Mouse (Mus musculus): ENCODE measurements around the gene Rai1. TPM values are rescaled to one million over a fixed set of nuclear protein-coding genes. Genes with fewer than 3 reads are reported as not detected.

The Rai1 gene
- polyA plus RNA-seq (2015; fragmentation: Nextera tagmentation; extraction: Ambion mirVana): 9.3 and 9.7 TPM in 2 replicates

DNA sequence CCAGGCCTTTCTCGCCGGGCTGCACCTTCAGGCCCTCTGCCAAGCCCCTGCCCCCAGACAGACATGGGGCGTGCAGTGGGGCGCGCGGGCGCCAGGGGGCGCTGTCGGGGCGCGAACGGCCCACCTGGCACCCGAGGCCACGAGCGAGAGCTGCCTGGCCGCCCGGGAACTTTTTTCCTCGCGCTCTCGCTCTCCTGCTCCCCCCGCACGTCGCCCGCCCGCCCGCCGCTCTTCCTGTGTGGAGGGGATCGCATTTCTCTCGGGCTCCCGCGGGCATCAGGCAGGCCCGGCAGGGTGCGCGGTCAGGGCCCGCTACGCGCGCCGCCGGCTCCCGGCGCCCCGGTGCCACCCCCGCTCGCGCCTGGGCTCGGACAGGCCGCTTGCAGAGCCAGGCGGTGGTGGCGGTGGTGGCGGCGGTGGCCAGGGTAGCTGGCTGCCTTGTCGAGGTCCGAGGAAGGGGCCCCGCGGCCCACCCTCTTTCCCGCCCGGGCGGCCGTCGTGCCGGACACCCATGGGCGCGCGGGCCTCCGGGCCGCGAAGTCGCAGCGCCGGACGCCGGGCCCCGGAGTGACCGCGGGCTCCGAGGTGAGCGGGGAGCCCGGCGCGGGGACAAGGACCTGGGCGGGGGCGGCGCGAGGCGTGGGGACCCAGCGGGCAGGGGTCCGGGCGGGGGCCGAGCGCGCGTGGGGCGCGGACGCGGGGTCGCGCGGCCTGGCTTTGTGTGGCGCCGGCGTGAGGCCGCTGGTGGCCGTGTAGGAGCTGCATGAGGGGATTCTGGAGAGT, at the start of gene Rai1:
TSS of gene Rai1 (plus strand) at position 204 of the 783 bp plus-strand sequence.

DNA sequence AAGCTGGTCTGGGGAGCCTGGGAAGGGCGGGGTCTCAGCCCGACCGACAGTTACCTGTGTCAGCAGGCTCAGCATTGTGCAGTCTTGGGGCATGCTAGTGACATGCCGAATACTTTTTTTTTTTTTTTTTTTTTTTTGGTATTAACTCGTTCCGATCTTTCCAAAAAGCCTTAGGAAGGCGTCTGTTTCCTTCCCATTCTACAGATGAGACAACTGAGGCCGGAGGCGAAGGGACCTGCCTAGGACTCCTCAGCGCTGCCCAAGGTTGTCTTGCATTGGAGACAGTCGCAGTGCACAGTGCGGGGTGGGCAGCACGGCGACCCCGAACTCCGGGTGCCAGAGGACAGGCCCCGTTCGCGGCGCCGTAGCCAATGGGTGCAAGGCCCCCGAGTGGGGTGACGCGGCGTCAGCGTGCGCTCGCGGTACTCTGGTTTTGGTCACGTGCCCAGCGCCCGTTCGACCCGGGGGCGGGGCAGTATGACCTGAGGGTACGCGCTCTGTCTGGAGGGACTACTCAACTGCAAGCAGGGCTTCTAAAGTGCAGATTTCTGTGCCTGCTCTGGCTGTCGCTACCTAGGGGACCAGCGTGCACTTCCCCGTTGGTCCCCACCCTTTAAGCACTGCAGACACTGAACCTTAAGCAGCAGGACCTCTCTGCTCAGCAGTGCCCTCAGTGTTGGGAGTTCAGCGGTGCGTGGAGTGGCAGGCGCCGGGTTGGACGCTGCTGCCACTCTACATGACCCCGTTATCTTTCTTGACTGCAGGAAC, 117.8 kb downstream of the Rai1 start, which contains the start of gene Srebf1:
TSS of gene Srebf1 (minus strand) at position 113 of the 768 bp plus-strand sequence.

Small RNA genes lying within 50 kb of the gene (microRNA-seq; reads per million reads assigned to microRNA genes)
- gene Mir6921: 0.10 to 0.21 reads per million in 2 experiments
- gene Mir6922: 0.21 to 0.30 reads per million in 2 experiments

Other genes with a start within 250 kb of the Rai1 start
- 30.8 and 32.2 TPM in 2 replicates for gene Med9, start 156.8 kb upstream of the Rai1 start, polyA plus RNA-seq (2015; fragmentation: Nextera tagmentation; extraction: Ambion mirVana)
- 3.2 and 20.2 TPM in 2 replicates for gene Rasd1, start 140.1 kb upstream of the Rai1 start, polyA plus RNA-seq (2015; fragmentation: Nextera tagmentation; extraction: Ambion mirVana)
- gene Pemt, start 58.5 kb upstream of the Rai1 start, polyA plus RNA-seq (2015; fragmentation: Nextera tagmentation; extraction: Ambion mirVana): 8.8 and 9.7 TPM in 2 replicates
- gene Srebf1, start 117.6 kb downstream of the Rai1 start, polyA plus RNA-seq (2015; fragmentation: Nextera tagmentation; extraction: Ambion mirVana): 29.8 and 40.9 TPM in 2 replicates
- 17.0 and 19.9 TPM in 2 replicates for gene Tom1l2, start 247.9 kb downstream of the Rai1 start, polyA plus RNA-seq (2015; fragmentation: Nextera tagmentation; extraction: Ambion mirVana)
- 2.3 TPM in 2 replicates for gene Drc3, start 248.3 kb downstream of the Rai1 start, polyA plus RNA-seq (2015; fragmentation: Nextera tagmentation; extraction: Ambion mirVana)

All from skeletal muscle tissue, postnatal 0 days (tissue).